Mouse (Mus musculus): ENCODE data around the gene Actg1.

GRCm38 (mm10) chr11:120303559-120304349 lies 44.6 kb downstream of the Actg1 start:
- no peak for TF ChIP-seq POLR2A (IDR thresholded peaks at IDR 0.05; ENCODE audit: extremely low read depth, insufficient read depth, low read length)
- TF ChIP-seq CTCF (IDR thresholded peaks at IDR 0.05; ENCODE audit: low read depth, low read length), result no peak
